Mouse (Mus musculus) Patski (cell line): ENCODE results near the gene Cbr2. TPM values are rescaled to one million over a fixed set of nuclear protein-coding genes. Genes with fewer than 3 reads are reported as not detected.
A peak's percentile ranks its signal among the peaks of the same experiment; 100 is the strongest.

ENCODE experiments used
- ATAC-seq: fragments of 100-300 bp; one replicate; pipeline ENCODE4 v1.8.0; 2021
- CTCF ChIA-PET: fragments of 350-600 bp; sonication (Branson Sonifier 250); formaldehyde crosslinking; loops from one replicate; lab custom pipeline; 2022; ENCODE audit warnings: inconsistent platforms; lab: Charles Lee
- POLR2A ChIA-PET: fragments of 350-600 bp; sonication (Branson Sonifier 250); formaldehyde crosslinking; loops from one replicate; lab custom pipeline; 2022; ENCODE audit warnings: antibody characterized with exemption, inconsistent platforms; lab: Charles Lee
- DNase-seq: peaks from one replicate; pipeline ENCODE4 v3.0.0-alpha.2; 2011; ENCODE audit warnings: low read depth, low spot score
- H3K27me3 ChIP-seq: fragments of 371-371 bp; one replicate; pipeline ENCODE4 v1.5.1; 2021
- CTCF ChIP-seq: fragments of 100-300 bp; IDR thresholded peaks from one replicate; pipeline ENCODE4 v1.5.1; 2021
- in situ Hi-C: fragments of 300-500 bp; cut with MboI; formaldehyde crosslinking; loops from 3 replicates; pipeline ENCODE4 v1.11.1; 2018; ENCODE audit warnings: low pct_unique_long_range_greater_than_20kb, mixed read lengths
- polyA plus RNA-seq: library from polyadenylated mRNA; unstranded; gene quantifications from one replicate; pipeline ENCODE4 v1.2.3, GENCODE M21; 2021

Cbr2 gene
- polyA plus RNA-seq, 1 experiment from 2014 or later, result 17.0 TPM

- in situ Hi-C loops, result no loop called here
- POLR2A ChIA-PET, result no interaction called here
- no peak for TF ChIP-seq CTCF
- CTCF ChIA-PET, result interaction anchor here (1.2 kb wide), 1 partner anchor 14 kb away, joined by 5 read pairs; no protein-coding TSS in a partner anchor
- H3K27me3 ChIP-seq, result no peaks in the 10 kb centered on the region
- peak; percentile 35 for ATAC-seq
- no peak for DNase-seq
These were observed 30.1 kb upstream of the Cbr2 start for GRCm38 (mm10) chr11:120761811-120762671.

- ChIA-PET POLR2A (no interaction called here), CTCF (interaction anchor here (1.1 to 2.9 kb wide), 2 partner anchors 15 to 16 kb away, joined by 3 to 10 read pairs; no protein-coding TSS in a partner anchor)
- H3K27me3 ChIP-seq, result no peaks in the 10 kb centered on the region
- in situ Hi-C loops, result no loop called here
- TF ChIP-seq CTCF, result no peak
- DNase-seq (no peak), ATAC-seq (no peak)
These were observed 28.3 kb upstream of the Cbr2 start for GRCm38 (mm10) chr11:120760236-120760635.

DNA sequence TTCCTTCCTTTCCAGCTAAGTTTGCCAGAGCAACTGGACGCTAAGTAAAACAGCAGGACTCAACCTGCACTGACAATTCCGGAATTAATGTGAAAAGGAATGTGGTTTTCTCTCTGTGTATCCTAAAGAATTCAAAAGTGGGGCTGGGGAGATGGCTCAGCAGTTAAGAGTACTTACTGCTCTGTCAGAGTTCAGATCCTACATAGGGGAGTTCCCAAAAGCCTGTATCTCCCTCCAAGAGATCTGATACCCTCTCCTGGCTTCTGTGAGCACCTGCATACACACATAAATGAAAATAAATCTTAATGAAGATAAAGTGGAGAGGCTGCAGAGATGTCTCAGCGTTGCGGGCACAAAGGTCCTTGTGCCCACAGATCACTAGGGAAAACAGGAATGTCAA lies 19.7 kb upstream of the Cbr2 start:
- DNase-seq (no peak), ATAC-seq (no peak)
- CTCF ChIA-PET, result interaction anchor here (3.5 kb wide), 1 partner anchor 25 kb away, joined by 10 read pairs; no protein-coding TSS in a partner anchor
- in situ Hi-C loops, result no loop called here
- POLR2A ChIA-PET, result no interaction called here
- TF ChIP-seq CTCF, result no peak
- H3K27me3 ChIP-seq, result no peaks in the 10 kb centered on the region

GRCm38 (mm10) chr11:120749430-120749829 lies 17.5 kb upstream of the Cbr2 start:
- H3K27me3 ChIP-seq, result no peaks in the 10 kb centered on the region
- in situ Hi-C loops, result no loop called here
- DNase-seq, result no peak
- POLR2A ChIA-PET, result no interaction called here
- ATAC-seq, result no peak
- CTCF ChIA-PET, result interaction anchor here (1.2 to 3.5 kb wide), 2 partner anchors 8 to 27 kb away, joined by 3 to 10 read pairs; no protein-coding TSS in a partner anchor
- TF ChIP-seq CTCF, result peak; percentile 65

- ChIA-PET CTCF (no interaction called here), POLR2A (no interaction called here)
These were observed 16.1 kb upstream of the Cbr2 start for GRCm38 (mm10) chr11:120747974-120748373.

DNA sequence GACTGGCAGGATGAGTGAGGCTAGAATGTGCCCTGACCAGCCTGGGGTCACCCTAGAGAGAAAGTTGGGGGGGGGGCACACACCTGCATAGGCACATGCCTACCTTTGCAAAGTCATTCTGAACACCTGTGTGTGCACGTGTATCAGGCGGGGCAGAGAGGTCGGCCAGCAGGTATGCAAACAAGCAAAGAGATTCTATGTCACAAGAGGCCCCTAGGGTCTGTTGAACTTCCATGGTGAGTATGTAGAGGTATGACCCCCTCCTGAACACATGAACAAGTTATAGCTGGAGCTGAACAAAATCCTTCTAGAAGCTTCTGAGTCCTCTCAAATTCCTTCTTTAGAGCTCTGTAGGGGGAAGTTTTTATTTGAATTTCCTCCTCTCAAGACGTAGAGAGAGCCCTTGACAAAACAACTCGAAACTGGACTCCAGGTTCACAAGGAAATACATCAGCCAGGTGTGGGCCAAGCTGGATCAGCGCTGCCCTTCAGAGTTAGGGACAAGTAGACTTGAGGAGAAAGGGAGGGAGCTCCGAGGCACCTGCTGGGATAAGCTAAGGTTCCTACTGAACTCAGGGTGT lies 12.3 kb upstream of the Cbr2 start:
- ChIA-PET POLR2A (no interaction called here), CTCF (interaction anchor here (1.5 kb wide), 1 partner anchor 9 kb away, joined by 3 read pairs; no protein-coding TSS in a partner anchor)
- ATAC-seq (no peak), DNase-seq (no peak)
- no peak for TF ChIP-seq CTCF
- no peaks in the 10 kb centered on the region for H3K27me3 ChIP-seq
- in situ Hi-C loops, result no loop called here

More at GRCm38 (mm10) chr11:120747974-120748373, 16.1 kb upstream of the Cbr2 start:
- in situ Hi-C loops, result no loop called here
- no peaks in the 10 kb centered on the region for H3K27me3 ChIP-seq
- ATAC-seq, result no peak
- TF ChIP-seq CTCF, result no peak
- DNase-seq, result no peak

GRCm38 (mm10) chr11:120740981-120741380 lies 9.1 kb upstream of the Cbr2 start:
- POLR2A ChIA-PET, result no interaction called here
- no peak for DNase-seq

GRCm38 (mm10) chr11:120736424-120736823 lies 4.5 kb upstream of the Cbr2 start:
- no peak for ATAC-seq
- POLR2A ChIA-PET, result no interaction called here
- no peaks in the 10 kb centered on the region for H3K27me3 ChIP-seq
- CTCF ChIA-PET, result no interaction called here
- in situ Hi-C loops, result no loop called here
- DNase-seq, result no peak
- no peak for TF ChIP-seq CTCF

More at GRCm38 (mm10) chr11:120740981-120741380, 9.1 kb upstream of the Cbr2 start:
- TF ChIP-seq CTCF, result no peak
- CTCF ChIA-PET, result interaction anchor here (1.3 kb wide), 1 partner anchor 9 kb away, joined by 3 read pairs; no protein-coding TSS in a partner anchor
- ATAC-seq, result no peak
- H3K27me3 ChIP-seq, result no peaks in the 10 kb centered on the region
- in situ Hi-C loops, result no loop called here

DNA sequence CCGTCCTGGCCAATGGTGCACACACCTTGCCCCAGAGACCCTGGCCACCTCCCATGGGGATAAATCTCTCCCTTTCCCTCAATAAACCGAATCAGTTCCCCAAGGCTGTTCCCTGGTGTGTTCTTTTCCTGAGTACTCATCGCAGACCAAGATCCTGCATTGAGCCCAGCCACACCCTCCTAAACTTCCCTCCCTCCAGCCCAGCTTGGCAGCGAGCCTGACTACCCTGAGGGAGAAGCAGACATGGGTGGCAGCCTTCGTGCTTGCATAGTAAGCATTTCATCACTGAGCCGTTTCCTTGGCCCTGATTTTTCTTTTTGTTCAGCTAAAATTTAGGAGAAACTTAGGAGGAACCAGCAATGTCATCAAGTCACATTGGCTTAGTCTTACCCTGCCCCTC lies 1.6 kb upstream of the Cbr2 start:
- H3K27me3 ChIP-seq, result no peaks in the 10 kb centered on the region
- in situ Hi-C loops, result no loop called here
- TF ChIP-seq CTCF, result no peak
- ATAC-seq (no peak), DNase-seq (peak; percentile 73)
- CTCF ChIA-PET, result interaction anchor here (1.5 kb wide), 1 partner anchor 43 kb away, joined by 5 read pairs; no protein-coding TSS in a partner anchor
- POLR2A ChIA-PET, result no interaction called here

DNA sequence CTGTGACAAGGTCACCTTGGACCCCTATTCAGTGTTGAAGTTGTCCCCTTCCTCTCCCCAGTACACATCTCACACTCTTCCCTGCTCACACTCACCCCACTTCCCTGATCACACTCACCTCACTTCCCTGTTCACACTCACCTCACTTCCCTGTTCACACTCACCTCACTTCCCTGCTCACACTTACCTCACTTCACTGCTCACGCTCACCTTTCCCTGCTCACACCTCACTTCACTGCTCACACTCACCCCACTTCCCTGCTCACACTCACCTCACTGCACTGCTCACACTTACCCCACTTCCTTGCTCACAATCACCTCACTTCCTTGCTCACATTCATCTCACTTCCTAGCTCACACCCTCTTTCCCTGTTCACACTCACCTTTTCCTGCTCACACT lies 519 bp downstream of the Cbr2 start:
- CTCF ChIA-PET, result interaction anchor here (1.0 to 1.3 kb wide), 2 partner anchors 9 to 45 kb away, joined by 3 to 4 read pairs; no protein-coding TSS in a partner anchor
- no peak for TF ChIP-seq CTCF

More for the DNA sequence above, 519 bp downstream of the Cbr2 start:
- DNase-seq, result no peak
- no peaks in the 10 kb centered on the region for H3K27me3 ChIP-seq
- in situ Hi-C loops, result no loop called here
- ATAC-seq, result no peak
- POLR2A ChIA-PET, result no interaction called here
